Mouse (Mus musculus): ENCODE results near the gene Chrm4. TPM values are rescaled to one million over a fixed set of nuclear protein-coding genes. Genes with fewer than 3 reads are reported as not detected.

The Chrm4 gene
- total RNA-seq, 1 experiment from 2014 or later: not detected

DNA sequence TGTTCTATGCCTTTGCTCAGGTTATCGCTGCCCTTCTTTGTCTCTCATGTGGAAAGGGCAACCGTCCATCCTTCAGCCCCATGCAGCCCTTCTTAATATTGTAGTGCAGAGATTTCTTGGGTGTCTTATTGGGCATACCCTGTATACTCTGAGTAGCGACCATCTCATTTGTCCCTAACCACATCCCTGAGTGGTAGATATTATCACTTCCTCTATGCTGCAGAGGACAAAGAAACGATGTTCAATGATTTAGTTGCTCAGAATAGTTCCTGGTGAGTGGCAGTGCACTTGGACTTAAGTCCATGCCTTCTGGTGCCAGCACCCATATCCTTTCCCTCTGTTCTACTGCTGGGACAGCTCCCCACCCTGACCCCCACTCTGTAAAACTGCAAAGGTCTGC lies 50.9 kb downstream of the Chrm4 start:
- ATAC-seq (replicated peaks; ENCODE audit: insufficient number of reproducible peaks, low FRiP score, low TSS enrichment, poor library complexity, severe bottlenecking): 0 out of 2 replicates have a peak, but pooled peaks have one; percentile 15

Other genes starting within 250 kb of the Chrm4 start
- gene Atg13, start 216.7 kb upstream of the Chrm4 start, total RNA-seq (2017): 5.1 to 10.8 TPM (median 9.8 TPM) in 3 replicates
- gene Harbi1, start 216.4 kb upstream of the Chrm4 start, total RNA-seq (2017): 8.9 to 12.1 TPM (median 12.1 TPM) in 3 replicates
- gene Ambra1, start 197.1 kb upstream of the Chrm4 start, total RNA-seq (2017): 18.2 to 32.2 TPM (median 24.0 TPM) in 3 replicates
- 10.2 TPM in 1 of 3 replicates, not detected in the others for gene Mdk, start 5.0 kb downstream of the Chrm4 start, total RNA-seq (2017)
- 0.29 to 0.97 TPM (median 0.32 TPM) in 3 replicates for gene Gm9821, start 18.5 kb downstream of the Chrm4 start, total RNA-seq (2017)
- gene Dgkz, start 48.6 kb downstream of the Chrm4 start, total RNA-seq (2017): 83.0 to 148 TPM (median 110 TPM) in 3 replicates
- gene Creb3l1, start 97.3 kb downstream of the Chrm4 start, total RNA-seq (2017): 0.78 TPM in 1 of 3 replicates, not detected in the others
- 96.6 to 144 TPM (median 103 TPM) in 3 replicates for gene Phf21a, start 165.9 kb downstream of the Chrm4 start, total RNA-seq (2017)

Measured in monocyte, adult 5-6 weeks (primary cell).